Mouse (Mus musculus) liver, embryonic 15.5 days (tissue): Measurements from ENCODE around the gene Timd2. TPM values are rescaled to one million over a fixed set of nuclear protein-coding genes. Genes with fewer than 3 reads are reported as not detected.

Experiments
- polyA plus RNA-seq: library from polyadenylated mRNA; unstranded; fragments of >200 nt; fragmentation: Nextera tagmentation; extraction: Ambion mirVana; gene quantifications from 2 replicates; pipeline ENCODE4 v1.2.1, GENCODE M21; 2015

Timd2 gene
- polyA plus RNA-seq, 1 experiment from 2014 or later: 49.7 TPM

Other genes starting within 250 kb of the Timd2 start
- gene Gm12169, start 182.8 kb downstream of the Timd2 start, polyA plus RNA-seq: not detected in 2 replicates
- gene BC053393, start 135.5 kb downstream of the Timd2 start, polyA plus RNA-seq: not detected in 2 replicates
- gene Dppa1, start 77.8 kb downstream of the Timd2 start, polyA plus RNA-seq: not detected in 2 replicates
- 0.09 TPM in 1 of 2 replicates, not detected in the other for gene Havcr1, start 28.0 kb upstream of the Timd2 start, polyA plus RNA-seq
- 7.7 and 8.9 TPM in 2 replicates for gene Timd4, start 103.7 kb upstream of the Timd2 start, polyA plus RNA-seq